Mouse (Mus musculus): ENCODE results near the gene Gpr155. TPM values are rescaled to one million over a fixed set of nuclear protein-coding genes. Genes with fewer than 3 reads are reported as not detected.

Gene Gpr155
- polyA plus RNA-seq (2014; fragmentation: Illumina TruSeq; extraction: RNeasy Lipid Tissue Mini Kit (QIAGEN cat#74804)): 36.5 TPM

DNA sequence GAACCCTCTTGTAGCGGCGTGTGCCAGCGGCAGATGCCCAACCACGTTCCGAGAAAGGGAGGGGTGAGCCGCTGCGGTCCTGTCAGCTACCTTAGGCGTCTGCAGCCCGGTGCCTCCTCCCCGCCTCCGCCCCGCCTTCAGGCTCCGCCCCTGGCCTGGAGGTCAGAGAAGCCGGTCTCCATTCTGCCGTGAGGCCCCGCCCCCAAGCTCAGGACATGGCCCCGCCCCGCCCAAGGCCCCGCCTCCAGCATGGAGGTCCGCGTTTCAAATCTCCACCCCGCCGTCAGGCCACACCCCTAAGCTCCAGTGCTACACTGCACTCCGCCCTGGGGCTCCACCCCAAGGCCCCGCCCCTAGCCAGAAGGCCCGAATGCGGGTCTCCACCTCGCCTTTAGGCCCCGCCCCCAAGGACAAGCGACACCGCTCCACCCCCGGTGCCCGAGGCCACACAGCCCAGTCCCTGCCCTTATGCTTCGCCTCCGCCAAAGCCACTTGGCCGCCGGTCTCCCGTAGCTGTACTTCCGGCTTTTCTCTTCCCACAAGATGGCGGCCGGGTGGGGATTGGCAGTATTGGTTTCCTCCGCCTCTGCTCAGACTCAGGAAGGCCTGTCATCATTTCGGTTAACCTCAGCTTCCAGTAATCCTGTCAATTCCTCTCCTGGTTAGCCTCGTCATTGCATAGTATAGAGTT lies at the start of gene Gpr155:
Gpr155 (minus strand) TSS at position 217 of the 691 bp plus-strand sequence.

GRCm38 (mm10) chr2:73312152-73313116 lies 73.9 kb downstream of the Gpr155 start, which contains the start of the genes Scrn3 and Cir1:
TSS of gene Scrn3 (plus strand) at chr2:73312601.
TSS of gene Cir1 (minus strand) at chr2:73312701.

Other genes starting within 250 kb of the Gpr155 start
- 243 TPM for gene Ola1, start 167.6 kb downstream of the Gpr155 start, polyA plus RNA-seq (2014; fragmentation: Illumina TruSeq; extraction: RNeasy Lipid Tissue Mini Kit (QIAGEN cat#74804))
- gene Sp9, start 114.6 kb downstream of the Gpr155 start, polyA plus RNA-seq (2014; fragmentation: Illumina TruSeq; extraction: RNeasy Lipid Tissue Mini Kit (QIAGEN cat#74804)): not detected
- gene Scrn3, start 74.0 kb downstream of the Gpr155 start, polyA plus RNA-seq (2014; fragmentation: Illumina TruSeq; extraction: RNeasy Lipid Tissue Mini Kit (QIAGEN cat#74804)): 45.4 TPM
- 98.8 TPM for gene Cir1, start 73.9 kb downstream of the Gpr155 start, polyA plus RNA-seq (2014; fragmentation: Illumina TruSeq; extraction: RNeasy Lipid Tissue Mini Kit (QIAGEN cat#74804))
- gene Wipf1, start 143.2 kb upstream of the Gpr155 start, polyA plus RNA-seq (2014; fragmentation: Illumina TruSeq; extraction: RNeasy Lipid Tissue Mini Kit (QIAGEN cat#74804)): 31.2 TPM
- gene Chrna1, start 193.8 kb upstream of the Gpr155 start, polyA plus RNA-seq (2014; fragmentation: Illumina TruSeq; extraction: RNeasy Lipid Tissue Mini Kit (QIAGEN cat#74804)): not detected